Mouse (Mus musculus): ENCODE results near the gene Gm28053. TPM values are rescaled to one million over a fixed set of nuclear protein-coding genes. Genes with fewer than 3 reads are reported as not detected.

Gm28053 gene
- polyA plus RNA-seq (2014; fragmentation: Nextera tagmentation; extraction: Ambion mirVana): 0.71 TPM in 1 of 2 replicates, not detected in the other

- Histone ChIP-seq H3K27me3 (ENCODE audit: control insufficient read depth, insufficient read depth, low read length) (no peaks in the 10 kb centered on the region), H3K27ac (no peak within 1 kb of the TSS), H3K9me3 (ENCODE audit: control insufficient read depth, low read length) (no peaks in the 10 kb centered on the region), H3K4me2 (replicated peaks) (no peak within 1 kb of the TSS), H3K4me1 (replicated peaks; ENCODE audit: control insufficient read depth, insufficient read depth, low read length) (no peaks in the 10 kb centered on the region), H3K4me3 (replicated peaks; ENCODE audit: low read length) (no peak within 1 kb of the TSS), H3K36me3 (replicated peaks; ENCODE audit: control insufficient read depth, insufficient read depth) (no peaks in the 10 kb centered on the region), H3K9ac (no peak within 1 kb of the TSS)
- no peak for DNase-seq (ENCODE audit: low spot score)
- WGBS: 62% methylated on average over 2 of the region's 2 CpGs
- ATAC-seq (ENCODE audit: low FRiP score): no peak
Measured at GRCm38 (mm10) chr6:48718455-48718854, at the start of gene Gm28053, which contains the start of gene Gimap7. TSS of gene Gm28053 (plus strand) at chr6:48718607. TSS of gene Gimap7 (plus strand) at chr6:48718621.

DNA sequence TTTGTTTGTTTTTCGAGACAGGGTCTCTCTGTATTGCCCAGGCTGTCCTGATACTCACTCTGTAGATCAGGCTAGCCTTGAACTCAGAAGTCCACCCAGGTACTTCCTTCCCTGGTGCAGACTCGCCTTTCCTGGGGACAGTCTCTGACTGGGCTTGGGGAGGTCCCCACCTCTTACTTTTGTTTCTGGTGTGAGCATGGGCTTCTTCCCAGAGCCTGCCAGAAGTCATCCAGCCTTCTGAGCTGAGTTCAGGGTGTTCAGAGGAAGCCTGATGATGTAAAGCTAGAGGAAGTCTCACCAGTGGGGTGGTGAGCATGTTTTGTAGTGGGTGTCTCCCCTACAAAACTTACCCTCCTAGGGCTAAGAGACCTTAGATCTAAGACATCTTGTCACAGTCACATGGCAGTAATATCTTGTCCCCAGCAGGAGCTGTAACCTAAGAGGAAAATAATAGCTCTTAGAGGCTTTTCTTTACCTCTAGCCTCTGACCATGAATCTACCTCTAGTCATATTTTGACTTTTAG lies 48.9 kb upstream of the Gm28053 start:
- Histone ChIP-seq H3K27ac (no peak overlapping the region), H3K4me3 (replicated peaks; ENCODE audit: low read length) (no peak overlapping the region), H3K27me3 (ENCODE audit: control insufficient read depth, insufficient read depth, low read length) (no peaks in the 10 kb centered on the region), H3K9me3 (ENCODE audit: control insufficient read depth, low read length) (no peaks in the 10 kb centered on the region), H3K36me3 (replicated peaks; ENCODE audit: control insufficient read depth, insufficient read depth) (no peaks in the 10 kb centered on the region), H3K4me2 (replicated peaks) (no peak overlapping the region), H3K9ac (no peak overlapping the region), H3K4me1 (replicated peaks; ENCODE audit: control insufficient read depth, insufficient read depth, low read length) (no peaks in the 10 kb centered on the region)
- no peak for ATAC-seq (ENCODE audit: low FRiP score)
- 75% methylated on average over 2 of the region's 2 CpGs for WGBS
- no peak for DNase-seq (ENCODE audit: low spot score)

GRCm38 (mm10) chr6:48674291-48675058 lies 43.9 kb upstream of the Gm28053 start:
- H3K9me3 ChIP-seq (ENCODE audit: control insufficient read depth, low read length): no peaks in the 10 kb centered on the region
- H3K4me1 ChIP-seq (replicated peaks; ENCODE audit: control insufficient read depth, insufficient read depth, low read length): no peaks in the 10 kb centered on the region
- DNase-seq (ENCODE audit: low spot score) (no peak), ATAC-seq (ENCODE audit: low FRiP score) (no peak)
- no peak overlapping the region for H3K4me2 ChIP-seq (replicated peaks)
- no peak overlapping the region for H3K9ac ChIP-seq
- H3K27me3 ChIP-seq (ENCODE audit: control insufficient read depth, insufficient read depth, low read length): no peaks in the 10 kb centered on the region
- H3K36me3 ChIP-seq (replicated peaks; ENCODE audit: control insufficient read depth, insufficient read depth): no peaks in the 10 kb centered on the region
- 94% methylated on average over 9 of the region's 9 CpGs for WGBS
- no peak overlapping the region for H3K27ac ChIP-seq
- no peak overlapping the region for H3K4me3 ChIP-seq (replicated peaks; ENCODE audit: low read length)

- Histone ChIP-seq H3K4me1 (replicated peaks; ENCODE audit: control insufficient read depth, insufficient read depth, low read length) (no peaks in the 10 kb centered on the region), H3K27me3 (ENCODE audit: control insufficient read depth, insufficient read depth, low read length) (no peaks in the 10 kb centered on the region), H3K27ac (no peak overlapping the region), H3K9ac (no peak overlapping the region), H3K4me3 (replicated peaks; ENCODE audit: low read length) (no peak overlapping the region; the same call in 1 of the 2 replicates), H3K9me3 (ENCODE audit: control insufficient read depth, low read length) (no peaks in the 10 kb centered on the region), H3K36me3 (replicated peaks; ENCODE audit: control insufficient read depth, insufficient read depth) (no peaks in the 10 kb centered on the region), H3K4me2 (replicated peaks) (peak overlapping the region; percentile 29)
- WGBS: 43% methylated on average over 10 of the region's 10 CpGs
- DNase-seq (ENCODE audit: low spot score) (no peak), ATAC-seq (ENCODE audit: low FRiP score) (no peak)
Measured at GRCm38 (mm10) chr6:48675400-48675930, 42.9 kb upstream of the Gm28053 start.

DNA sequence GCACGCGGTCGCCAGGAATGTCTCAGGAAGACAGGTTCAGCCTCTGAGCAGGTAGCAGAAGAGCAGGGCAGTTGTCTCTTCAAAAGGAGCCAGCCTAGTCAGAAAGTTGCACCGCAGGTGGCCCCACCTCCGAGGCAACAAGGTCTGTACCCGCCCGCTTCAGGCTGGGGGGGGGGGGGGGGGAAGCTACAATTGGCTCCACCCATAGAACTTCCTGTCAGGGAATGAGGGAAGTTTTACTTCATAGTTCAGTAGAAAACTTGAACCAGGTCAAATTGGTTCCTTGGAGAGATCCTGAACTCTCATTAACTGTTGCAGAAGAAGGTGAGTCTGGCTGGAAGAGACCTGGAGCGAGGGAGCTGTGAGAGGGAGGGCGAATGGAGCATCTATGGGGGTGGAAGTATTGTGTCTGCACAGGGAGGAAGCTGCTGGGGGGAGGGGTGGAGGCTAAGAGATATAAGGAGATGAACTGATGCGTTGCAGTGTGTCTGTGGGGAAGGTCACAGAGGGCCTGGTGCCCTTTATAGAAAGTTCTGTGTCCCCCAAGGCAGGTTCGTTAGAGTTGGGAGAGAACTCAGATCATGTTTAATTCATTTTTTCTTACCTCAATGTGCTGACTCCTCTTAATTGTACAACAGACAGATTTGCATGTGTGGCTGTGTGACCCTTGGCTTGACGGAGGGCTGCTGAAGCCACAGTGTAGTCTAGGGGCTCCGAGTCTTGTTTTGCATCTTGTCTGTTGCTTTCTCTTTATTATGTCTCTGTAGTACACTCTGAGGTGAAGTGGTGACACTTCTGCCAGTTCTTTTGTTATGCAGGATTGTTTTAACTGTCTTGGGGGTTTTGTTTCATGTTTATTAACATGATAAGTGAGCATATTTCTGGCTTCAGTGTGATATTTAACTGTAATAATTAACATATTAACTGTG lies 42.2 kb upstream of the Gm28053 start, which contains the start of gene Gimap9:
Gene Gimap9 (plus strand): TSS at position 199 of the 929 bp plus-strand sequence.
- H3K4me3 ChIP-seq (replicated peaks; ENCODE audit: low read length): no peak within 1 kb of the TSS; the same call in 1 of the 2 replicates

DNA sequence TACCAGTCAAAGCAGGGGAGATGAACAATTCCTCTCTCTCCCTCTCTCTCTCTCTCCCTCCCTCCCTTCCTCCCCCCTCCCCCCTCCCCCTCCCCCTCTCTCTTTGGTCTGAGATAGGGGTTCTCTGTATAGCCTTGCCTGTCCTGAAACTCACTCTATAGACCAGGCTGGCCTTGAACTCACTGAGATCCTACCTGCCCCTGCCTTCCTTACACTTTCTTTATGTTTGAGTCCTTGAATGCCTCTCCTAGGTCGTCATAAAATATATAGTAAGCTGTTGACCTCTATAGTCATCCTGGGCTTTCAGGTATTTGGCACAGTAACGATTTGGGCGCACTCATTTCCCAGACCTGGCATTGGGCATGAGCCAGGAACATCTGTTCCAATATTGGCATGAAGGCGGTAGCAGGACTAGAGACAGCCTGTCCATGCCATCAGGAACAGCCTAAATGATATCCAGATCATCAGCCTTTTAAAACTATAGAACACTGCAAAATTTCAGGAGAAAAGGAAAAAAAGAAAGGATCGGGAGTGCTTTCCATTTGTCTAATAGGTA lies 41.5 kb upstream of the Gm28053 start:
- no peak for DNase-seq (ENCODE audit: low spot score)
- Histone ChIP-seq H3K27ac (no peak overlapping the region), H3K4me2 (replicated peaks) (no peak overlapping the region), H3K4me1 (replicated peaks; ENCODE audit: control insufficient read depth, insufficient read depth, low read length) (no peaks in the 10 kb centered on the region), H3K4me3 (replicated peaks; ENCODE audit: low read length) (no peak overlapping the region), H3K36me3 (replicated peaks; ENCODE audit: control insufficient read depth, insufficient read depth) (no peaks in the 10 kb centered on the region), H3K9me3 (ENCODE audit: control insufficient read depth, low read length) (no peaks in the 10 kb centered on the region), H3K27me3 (ENCODE audit: control insufficient read depth, insufficient read depth, low read length) (no peaks in the 10 kb centered on the region), H3K9ac (no peak overlapping the region)
- ATAC-seq (ENCODE audit: low FRiP score): no peak
- 88% methylated on average over 5 of the region's 5 CpGs for WGBS

More for the DNA sequence above, 42.2 kb upstream of the Gm28053 start, which contains the start of gene Gimap9:
- Histone ChIP-seq H3K4me2 (replicated peaks) (peak within 1 kb of the TSS; percentile 29), H3K4me1 (replicated peaks; ENCODE audit: control insufficient read depth, insufficient read depth, low read length) (no peaks in the 10 kb centered on the region), H3K27me3 (ENCODE audit: control insufficient read depth, insufficient read depth, low read length) (no peaks in the 10 kb centered on the region), H3K9ac (no peak within 1 kb of the TSS), H3K9me3 (ENCODE audit: control insufficient read depth, low read length) (no peaks in the 10 kb centered on the region), H3K36me3 (replicated peaks; ENCODE audit: control insufficient read depth, insufficient read depth) (no peaks in the 10 kb centered on the region), H3K27ac (no peak within 1 kb of the TSS)
- DNase-seq (ENCODE audit: low spot score) (no peak), ATAC-seq (ENCODE audit: low FRiP score) (no peak)
- WGBS: 15% methylated on average over 13 of the region's 13 CpGs

DNA sequence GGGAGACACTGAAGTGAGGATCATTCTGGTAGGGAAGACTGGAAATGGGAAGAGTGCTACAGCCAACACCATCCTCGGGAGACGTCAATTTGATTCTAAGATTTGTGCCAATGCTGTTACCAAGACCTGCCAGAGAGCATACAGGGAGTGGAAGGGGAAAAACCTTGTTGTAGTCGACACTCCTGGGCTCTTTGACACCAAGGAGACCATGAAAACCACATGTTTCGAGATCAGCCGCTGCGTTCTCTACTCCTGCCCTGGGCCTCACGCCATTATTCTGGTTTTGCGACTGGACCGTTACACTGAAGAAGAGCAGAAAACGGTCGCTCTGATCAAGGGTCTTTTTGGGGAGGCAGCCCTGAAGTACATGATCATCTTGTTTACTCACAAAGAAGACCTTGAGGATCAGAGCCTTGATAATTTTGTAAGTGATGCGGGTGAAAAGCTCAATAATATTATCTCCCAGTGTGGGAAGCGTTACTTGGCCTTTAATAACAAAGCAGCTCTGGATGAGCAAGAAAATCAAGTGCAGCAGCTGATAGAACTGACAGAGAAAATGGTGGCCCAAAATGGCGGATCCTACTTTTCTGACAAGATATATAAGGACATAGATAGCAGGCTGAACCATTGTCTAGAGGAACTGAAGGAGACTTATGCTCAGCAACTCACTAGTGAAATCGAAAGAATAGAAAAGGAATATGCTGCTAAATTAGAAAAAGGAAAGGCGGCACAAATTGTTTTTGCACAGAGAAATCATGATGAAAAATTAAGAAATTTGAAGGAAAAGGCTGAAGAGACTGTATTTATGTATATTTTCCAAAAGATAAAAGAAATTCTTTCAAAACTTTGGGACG lies 40.7 kb upstream of the Gm28053 start:
- Histone ChIP-seq H3K4me1 (replicated peaks; ENCODE audit: control insufficient read depth, insufficient read depth, low read length) (no peaks in the 10 kb centered on the region), H3K36me3 (replicated peaks; ENCODE audit: control insufficient read depth, insufficient read depth) (no peaks in the 10 kb centered on the region)
- no peak for ATAC-seq (ENCODE audit: low FRiP score)

GRCm38 (mm10) chr6:48678391-48678790 lies 40.0 kb upstream of the Gm28053 start:
- no peak for ATAC-seq (ENCODE audit: low FRiP score)
- no peaks in the 10 kb centered on the region for H3K27me3 ChIP-seq (ENCODE audit: control insufficient read depth, insufficient read depth, low read length)
- no peak for DNase-seq (ENCODE audit: low spot score)

More for the DNA sequence above, 40.7 kb upstream of the Gm28053 start:
- 95% methylated on average over 17 of the region's 17 CpGs for WGBS
- Histone ChIP-seq H3K9me3 (ENCODE audit: control insufficient read depth, low read length) (no peaks in the 10 kb centered on the region), H3K9ac (no peak overlapping the region), H3K27ac (no peak overlapping the region), H3K4me3 (replicated peaks; ENCODE audit: low read length) (no peak overlapping the region), H3K27me3 (ENCODE audit: control insufficient read depth, insufficient read depth, low read length) (no peaks in the 10 kb centered on the region), H3K4me2 (replicated peaks) (no peak overlapping the region)
- no peak for DNase-seq (ENCODE audit: low spot score)

More at GRCm38 (mm10) chr6:48678391-48678790, 40.0 kb upstream of the Gm28053 start:
- Histone ChIP-seq H3K36me3 (replicated peaks; ENCODE audit: control insufficient read depth, insufficient read depth) (no peaks in the 10 kb centered on the region), H3K9me3 (ENCODE audit: control insufficient read depth, low read length) (no peaks in the 10 kb centered on the region), H3K27ac (no peak overlapping the region), H3K9ac (no peak overlapping the region), H3K4me3 (replicated peaks; ENCODE audit: low read length) (no peak overlapping the region), H3K4me2 (replicated peaks) (no peak overlapping the region), H3K4me1 (replicated peaks; ENCODE audit: control insufficient read depth, insufficient read depth, low read length) (no peaks in the 10 kb centered on the region)
- 86% methylated on average over 4 of the region's 4 CpGs for whole genome bisulfite sequencing

Measured in hindbrain, embryonic 14.5 days (tissue).